Mouse (Mus musculus): ENCODE results near the gene Cul9. TPM values are rescaled to one million over a fixed set of nuclear protein-coding genes. Genes with fewer than 3 reads are reported as not detected.
"Not testable (repeated sequence)": the region's sequence is repeated elsewhere in the genome, so short reads cannot be mapped to it uniquely, and the experiment has no call there.

Cul9 gene
- total RNA-seq (2014; fragmentation: Nextera tagmentation) (14.1 and 19.6 TPM in 2 replicates), total RNA-seq (2017) (2.5 and 4.8 TPM in 2 replicates)

DNA sequence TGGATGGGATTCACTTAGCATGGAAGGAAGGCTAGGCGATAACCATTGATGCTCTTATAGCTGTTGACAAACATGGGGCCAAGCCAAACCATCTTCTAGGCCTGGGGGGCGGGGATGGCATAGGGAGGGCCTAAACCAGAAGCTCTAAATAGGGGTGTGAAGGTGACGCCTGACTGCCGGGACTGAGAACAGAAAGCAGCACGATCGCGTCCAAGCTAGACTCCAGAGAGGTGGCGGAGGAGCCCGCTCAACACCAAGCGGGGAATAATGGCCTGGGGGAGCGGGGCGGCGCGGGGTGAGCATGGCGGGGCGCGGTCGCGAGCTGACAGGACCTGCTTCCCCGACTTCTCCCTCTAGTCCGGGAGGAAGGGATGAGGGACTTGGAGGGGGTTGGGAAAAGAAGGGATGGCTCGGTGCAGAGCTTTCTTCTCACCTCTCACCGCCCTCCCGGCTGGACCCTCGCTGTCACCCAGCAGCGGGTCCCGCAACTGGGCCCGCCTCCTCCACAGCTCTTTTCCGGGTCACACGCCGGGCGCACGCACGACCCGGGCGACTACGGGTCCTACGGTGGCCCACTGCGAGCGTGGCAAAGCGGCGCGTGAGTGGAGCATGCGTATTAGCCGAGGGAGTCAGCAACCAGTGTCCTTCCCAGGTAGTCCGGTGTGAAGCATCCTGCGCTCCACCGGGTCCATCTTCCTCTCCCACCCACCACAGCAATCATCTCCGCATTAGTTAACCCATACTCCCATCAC lies at the start of gene Cul9:
TSS of gene Cul9 (minus strand) at position 576 of the 752 bp plus-strand sequence.
- ATAC-seq (replicated peaks; ENCODE audit: low FRiP score, low TSS enrichment, poor library complexity, severe bottlenecking) = peak; percentile 40

DNA sequence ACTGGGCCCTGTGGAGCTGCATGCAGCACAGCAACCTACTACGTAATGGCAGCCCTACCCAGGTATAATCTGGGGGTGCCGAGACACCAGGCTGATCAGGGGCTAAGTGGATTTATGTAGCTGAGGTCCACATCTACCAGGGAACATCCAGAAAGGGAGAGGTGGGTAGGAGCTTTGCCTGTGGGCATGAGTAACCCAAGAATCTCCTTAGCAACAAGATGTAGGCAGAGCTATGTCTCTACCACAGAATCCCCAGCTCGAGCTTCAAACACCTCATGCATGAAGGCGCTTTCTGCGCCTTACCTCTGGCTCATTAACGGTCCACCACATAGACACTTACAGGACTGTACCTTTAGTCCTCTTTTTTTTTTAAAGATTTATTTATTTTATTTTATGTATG lies 49.1 kb upstream of the Cul9 start:
- no peak for ATAC-seq (replicated peaks; ENCODE audit: low FRiP score, low TSS enrichment, poor library complexity, severe bottlenecking)

DNA sequence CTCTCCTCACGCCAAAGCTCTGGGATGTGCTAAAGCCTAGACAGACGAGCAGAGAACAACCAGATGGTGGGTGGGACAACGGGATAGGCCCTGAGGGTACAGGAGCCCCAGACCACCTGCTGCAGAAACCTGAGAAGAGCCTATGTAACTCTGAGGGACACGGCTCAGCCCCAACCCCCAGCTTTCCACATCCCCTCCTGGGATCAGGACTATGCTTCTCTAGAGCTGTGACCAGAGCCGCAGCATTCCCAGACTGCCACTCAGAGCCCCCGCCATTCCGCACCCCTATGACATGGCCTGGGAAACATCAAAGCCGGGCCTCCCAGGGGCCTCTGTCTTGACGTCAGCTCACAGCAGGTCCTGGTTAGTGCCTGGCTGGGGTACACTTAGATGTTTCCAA lies 48.4 kb upstream of the Cul9 start:
- no peak for ATAC-seq (replicated peaks; ENCODE audit: low FRiP score, low TSS enrichment, poor library complexity, severe bottlenecking)

DNA sequence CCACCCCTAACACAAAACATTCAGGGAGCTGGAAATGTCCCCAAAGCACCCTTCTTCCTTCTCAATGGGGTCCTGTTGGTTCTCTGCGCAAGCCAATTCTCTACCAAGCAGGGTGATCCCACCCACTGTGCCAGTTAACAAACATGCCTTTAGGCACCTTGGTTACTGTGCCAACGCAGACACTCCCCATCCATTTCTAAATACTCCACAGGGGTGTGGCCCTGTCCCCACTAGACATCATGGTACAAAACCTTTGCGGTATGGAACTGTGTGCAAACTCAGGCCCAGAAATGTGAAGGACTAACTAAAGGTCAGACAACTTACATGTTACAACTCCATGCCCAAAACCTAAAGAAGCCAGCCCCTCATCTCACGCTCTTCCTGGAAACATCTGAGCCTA lies 46.9 kb upstream of the Cul9 start:
- ATAC-seq (replicated peaks; ENCODE audit: low FRiP score, low TSS enrichment, poor library complexity, severe bottlenecking) = no peak

DNA sequence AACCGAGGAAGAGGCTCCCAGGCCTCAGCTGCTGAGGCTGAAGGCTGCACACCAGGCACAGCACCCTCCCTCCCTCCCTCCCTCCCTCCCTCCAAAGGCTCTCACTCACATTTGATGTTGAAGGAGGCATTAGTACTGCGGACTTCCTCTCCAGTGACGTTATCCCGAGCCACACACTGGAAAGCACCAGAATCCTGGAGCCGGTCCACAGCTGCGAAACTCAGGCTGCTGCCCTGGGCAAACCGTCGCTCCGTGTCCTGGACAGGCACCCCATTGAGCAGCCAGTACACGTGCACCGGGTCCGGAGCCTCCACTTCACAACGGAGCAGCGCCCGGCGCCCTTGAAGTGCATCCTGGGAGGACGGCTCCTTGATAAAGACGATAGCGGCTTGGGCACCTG lies 45.2 kb upstream of the Cul9 start:
- ATAC-seq (replicated peaks; ENCODE audit: low FRiP score, low TSS enrichment, poor library complexity, severe bottlenecking) = no peak

DNA sequence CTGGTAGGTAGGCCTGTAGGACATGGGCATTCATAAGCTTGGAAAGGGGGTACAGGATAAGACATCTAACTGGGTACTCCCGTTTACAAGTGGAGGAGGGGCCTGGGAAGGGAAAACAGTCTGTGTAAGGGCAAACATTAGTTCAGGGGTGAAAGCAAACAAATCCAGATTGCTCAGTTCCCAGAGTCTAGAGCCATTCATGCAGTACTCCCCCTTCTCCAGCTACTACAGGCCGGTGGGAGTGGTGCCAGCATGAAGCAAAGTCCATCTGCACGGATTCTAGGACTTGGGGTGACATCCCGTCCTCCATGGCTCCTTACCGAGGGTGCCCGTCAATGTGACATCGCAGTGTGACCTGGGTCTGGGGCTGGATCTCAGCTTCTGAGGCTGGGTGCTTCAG lies 44.3 kb upstream of the Cul9 start:
- no peak for ATAC-seq (replicated peaks; ENCODE audit: low FRiP score, low TSS enrichment, poor library complexity, severe bottlenecking)

DNA sequence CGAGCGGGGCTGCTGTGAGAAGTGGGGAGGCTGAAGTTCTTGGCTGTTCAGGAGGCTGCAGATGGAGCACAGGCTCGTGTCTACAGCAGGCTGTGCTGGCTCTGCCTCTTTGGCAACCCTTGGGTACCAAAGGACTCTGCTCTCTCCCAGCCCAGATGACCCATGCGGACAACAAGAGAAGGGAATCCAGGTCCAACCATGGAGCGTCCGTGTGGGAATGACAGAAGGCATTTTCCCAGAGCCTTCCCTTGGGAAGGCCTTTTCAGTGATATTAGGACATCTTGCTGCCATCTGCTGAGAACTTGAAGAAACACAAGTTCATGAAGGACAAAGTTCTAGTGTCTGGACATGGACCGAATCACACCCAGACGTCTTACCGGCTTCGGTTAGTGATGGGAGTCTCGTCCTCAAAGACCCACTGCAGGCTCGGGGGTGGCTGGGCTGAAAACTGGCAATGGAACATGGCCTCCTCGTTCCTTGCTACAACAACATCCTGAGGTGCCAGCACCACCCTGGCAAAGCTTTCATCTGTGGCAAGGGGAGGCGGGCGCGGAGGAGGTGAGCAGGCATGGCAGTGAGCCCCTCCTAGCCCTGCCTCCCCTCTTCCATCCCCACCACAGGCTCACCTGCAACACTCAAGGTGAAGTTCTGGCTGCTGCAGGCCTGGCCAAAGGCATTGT lies 43.6 kb upstream of the Cul9 start:
- no peak for ATAC-seq (replicated peaks; ENCODE audit: low FRiP score, low TSS enrichment, poor library complexity, severe bottlenecking)

DNA sequence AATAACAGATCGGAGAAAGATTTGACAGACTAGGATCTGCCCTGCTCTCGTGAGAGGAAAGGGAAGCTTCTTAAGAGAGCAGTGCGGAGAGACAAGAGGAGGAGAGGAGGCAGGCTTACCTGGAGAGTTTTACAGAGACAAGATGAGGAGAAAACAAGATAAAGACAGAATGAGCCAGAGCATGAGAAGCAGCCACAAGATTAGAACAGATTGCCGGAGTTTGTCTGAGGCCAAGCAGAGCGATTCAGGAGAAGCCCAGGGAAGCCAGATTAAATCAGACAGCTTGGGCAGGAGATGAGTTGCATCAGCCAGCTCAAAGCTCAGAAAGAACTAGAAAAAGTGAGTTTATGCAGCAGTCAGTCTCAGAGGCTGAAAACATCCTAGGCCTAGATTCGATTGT lies 42.7 kb upstream of the Cul9 start:
- no peak for ATAC-seq (replicated peaks; ENCODE audit: low FRiP score, low TSS enrichment, poor library complexity, severe bottlenecking)

DNA sequence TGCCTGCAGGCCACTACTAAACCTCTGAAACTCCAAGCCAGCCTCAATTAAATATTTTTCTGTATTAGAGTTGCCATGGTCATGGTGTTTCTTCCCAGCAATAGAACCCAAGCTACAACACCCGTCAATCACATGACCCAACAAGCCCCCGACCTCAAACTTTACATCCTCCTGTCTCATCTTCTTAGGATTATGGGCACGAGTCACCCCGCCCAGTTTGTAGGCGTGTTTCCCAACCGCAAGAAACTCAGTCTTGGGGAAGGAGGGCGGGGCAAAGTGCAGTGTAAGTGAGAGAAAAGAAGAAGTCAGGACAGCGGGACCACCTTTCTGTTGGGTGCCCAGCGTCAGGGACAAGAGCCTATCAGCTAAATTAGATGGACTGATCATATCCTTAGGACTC lies 42.0 kb upstream of the Cul9 start:
- peak; percentile 72; the same call in 1 of the 2 replicates for ATAC-seq (replicated peaks; ENCODE audit: low FRiP score, low TSS enrichment, poor library complexity, severe bottlenecking)

DNA sequence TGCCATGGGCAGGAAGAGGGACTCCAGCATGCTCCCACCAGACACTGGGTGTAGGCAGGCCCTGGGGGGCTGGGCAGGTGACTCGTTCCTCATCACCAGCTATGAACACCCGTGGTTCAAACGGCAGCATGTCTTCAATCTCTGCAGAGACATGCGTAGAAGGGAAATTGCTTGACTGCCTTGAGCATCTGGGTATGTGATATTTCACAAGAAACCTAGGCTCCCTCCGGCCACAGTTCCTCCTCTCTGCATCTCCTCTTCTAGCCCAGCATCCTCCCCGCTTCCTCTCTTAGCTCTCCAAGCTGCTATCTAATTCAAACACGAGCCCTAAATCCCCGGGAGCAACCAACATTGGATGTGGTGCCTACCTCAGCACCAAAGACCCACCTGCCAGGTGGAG lies 40.1 kb upstream of the Cul9 start:
- no peak for ATAC-seq (replicated peaks; ENCODE audit: low FRiP score, low TSS enrichment, poor library complexity, severe bottlenecking)

DNA sequence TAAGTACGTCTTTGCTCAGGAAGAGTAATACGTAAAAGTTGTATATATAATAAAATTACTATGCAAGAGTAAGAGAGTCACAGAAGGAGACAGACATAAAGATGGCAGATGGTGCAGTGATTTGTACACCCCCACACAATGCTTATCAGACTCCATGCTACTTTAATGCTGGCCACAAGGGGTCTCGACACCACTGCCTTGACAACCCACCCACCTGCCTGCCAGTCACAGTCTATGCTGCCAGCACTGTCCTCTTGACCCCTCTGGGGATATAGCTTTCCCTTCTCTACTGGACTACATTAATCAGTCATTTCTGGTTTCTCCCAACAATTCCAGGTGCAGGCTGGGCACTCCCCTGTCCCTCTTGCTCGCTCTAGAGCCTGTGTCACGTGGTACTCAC lies 32.5 kb upstream of the Cul9 start:
- ATAC-seq (replicated peaks; ENCODE audit: low FRiP score, low TSS enrichment, poor library complexity, severe bottlenecking) = no peak

DNA sequence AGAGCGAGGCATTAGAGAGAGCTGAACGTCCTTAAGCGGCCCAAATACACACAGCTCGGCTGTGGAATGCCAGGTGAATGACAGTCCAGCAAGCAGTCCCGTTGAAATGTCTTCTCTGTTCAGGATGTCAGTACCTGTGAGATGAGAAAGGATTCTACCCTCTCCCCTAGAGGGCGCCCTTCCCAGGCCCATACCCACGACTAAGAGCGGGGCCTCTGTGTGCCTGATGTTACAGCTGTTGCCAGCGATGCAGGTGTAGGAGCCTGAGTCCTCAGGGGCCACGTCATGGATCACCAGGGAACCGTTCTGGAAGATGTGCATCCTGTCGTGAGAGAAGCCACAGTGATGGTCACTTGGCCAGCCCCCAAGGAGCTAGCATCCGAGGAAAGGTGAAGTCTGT lies 29.9 kb upstream of the Cul9 start:
- ATAC-seq (replicated peaks; ENCODE audit: low FRiP score, low TSS enrichment, poor library complexity, severe bottlenecking) = peak; percentile 41; the same call in 1 of the 2 replicates

DNA sequence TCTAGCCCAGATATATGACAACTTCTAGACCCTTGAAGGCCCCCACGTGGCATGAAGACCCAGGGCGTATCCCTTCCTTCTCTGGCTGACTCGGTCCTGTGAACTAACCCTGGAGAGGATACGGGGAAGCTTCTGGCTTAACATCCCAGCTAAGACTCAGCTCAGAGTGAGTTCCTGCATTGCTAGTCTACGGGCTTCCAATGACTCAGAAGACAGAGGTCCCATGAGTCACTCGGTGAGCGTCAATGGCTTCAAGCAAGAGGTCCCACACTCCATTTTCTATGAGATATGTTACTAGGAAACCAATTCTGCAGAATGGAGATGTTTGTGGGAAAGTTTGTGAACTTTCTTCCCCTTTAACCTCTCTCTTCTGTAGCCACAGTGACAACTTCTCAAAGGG lies 28.3 kb upstream of the Cul9 start:
- no peak for ATAC-seq (replicated peaks; ENCODE audit: low FRiP score, low TSS enrichment, poor library complexity, severe bottlenecking)

DNA sequence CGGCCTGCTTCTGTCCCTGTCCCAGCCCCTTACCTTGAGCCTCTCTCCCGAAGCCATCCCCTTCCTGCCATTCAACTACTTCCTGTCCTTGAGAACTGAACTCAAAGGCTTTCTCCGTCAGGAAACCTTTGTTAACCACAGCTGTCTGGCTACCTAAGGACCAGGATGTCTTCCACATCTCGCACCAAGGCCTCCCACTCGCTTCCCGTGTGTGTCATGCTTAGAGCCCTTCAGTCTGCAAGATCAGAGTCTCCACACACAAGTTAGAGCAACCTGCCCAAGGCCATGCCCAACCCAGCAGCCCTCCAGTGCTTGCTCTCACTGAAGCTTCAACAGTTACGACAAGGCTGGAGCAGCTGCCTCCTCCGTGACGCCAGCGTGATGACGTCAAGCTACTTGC lies 24.8 kb upstream of the Cul9 start:
- no peak for ATAC-seq (replicated peaks; ENCODE audit: low FRiP score, low TSS enrichment, poor library complexity, severe bottlenecking)

DNA sequence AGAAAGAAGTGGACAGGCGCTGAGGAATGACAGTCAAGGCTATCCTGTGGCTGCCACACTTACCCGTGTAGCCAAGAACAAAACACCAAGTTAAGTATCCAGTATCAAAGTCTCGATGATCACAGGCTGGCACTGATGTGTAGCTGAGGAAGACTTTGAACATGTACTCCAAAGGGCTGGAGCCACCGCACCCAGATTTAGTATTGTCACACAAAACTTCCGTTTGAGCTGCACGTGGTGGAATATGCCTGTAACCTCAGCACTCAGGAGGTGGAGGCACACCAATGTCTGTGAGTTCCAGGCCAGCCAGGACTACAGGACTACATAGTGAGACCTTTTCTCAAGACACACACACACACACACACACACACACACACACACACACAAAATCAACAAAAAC lies 13.0 kb upstream of the Cul9 start:
- ATAC-seq (replicated peaks; ENCODE audit: low FRiP score, low TSS enrichment, poor library complexity, severe bottlenecking) = no peak

DNA sequence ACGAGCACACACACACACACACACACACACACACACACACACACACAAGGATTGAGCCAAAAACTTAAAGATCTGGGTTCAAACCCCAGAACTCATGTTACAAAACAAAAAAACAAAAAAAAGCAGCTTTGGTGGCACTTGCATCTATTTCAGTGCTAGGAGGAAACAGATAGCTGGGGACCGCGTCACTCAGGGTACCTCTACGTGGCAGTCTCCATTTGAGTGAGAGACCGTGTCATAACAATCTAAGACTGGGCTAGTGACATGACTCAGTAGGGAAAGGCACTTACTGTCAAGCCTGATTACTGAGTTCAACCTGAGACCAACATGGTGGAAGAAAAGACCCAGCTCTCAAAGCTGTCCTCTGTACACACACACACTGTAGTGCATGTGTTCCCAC lies 12.0 kb upstream of the Cul9 start:
- no peak for ATAC-seq (replicated peaks; ENCODE audit: low FRiP score, low TSS enrichment, poor library complexity, severe bottlenecking)

DNA sequence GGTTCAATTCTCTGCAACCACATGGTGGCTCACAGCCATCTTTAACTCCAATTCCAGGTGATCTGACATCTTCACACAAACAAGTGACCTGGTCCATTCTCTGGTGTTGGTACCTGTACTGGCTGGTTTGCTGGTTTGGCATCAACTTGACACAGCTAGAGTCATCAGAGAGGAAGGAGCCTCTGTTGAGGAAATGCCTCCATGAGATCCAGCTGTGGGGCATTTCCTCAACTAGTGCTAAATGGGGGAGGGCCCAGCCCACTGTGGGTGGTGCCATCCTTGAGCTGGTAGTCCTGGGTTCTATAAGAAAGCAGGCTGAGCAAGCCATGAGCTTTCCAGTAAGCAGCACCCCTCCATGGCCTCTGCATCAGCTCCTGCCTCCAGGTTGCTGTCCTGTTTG lies 11.1 kb upstream of the Cul9 start:
- not testable (repeated sequence) for ATAC-seq (replicated peaks; ENCODE audit: low FRiP score, low TSS enrichment, poor library complexity, severe bottlenecking)

DNA sequence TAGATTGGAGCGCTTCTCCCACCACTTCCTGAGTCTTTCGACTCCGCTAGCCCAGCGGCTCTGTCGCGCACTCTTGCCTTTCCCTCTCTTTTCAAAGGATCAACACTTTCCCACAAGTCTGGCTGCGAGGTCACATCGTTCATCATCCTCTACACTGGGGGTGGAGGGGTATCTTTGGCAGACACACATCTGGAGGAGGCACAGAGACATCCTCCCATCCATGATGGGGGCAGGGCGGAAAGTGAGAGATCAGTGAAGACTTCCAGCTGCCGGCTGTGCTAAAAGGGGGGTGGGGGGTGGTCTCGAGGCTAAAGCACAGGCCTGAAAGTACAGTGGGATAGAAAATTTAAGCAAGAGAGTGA lies 10.4 kb upstream of the Cul9 start:
- peak; percentile 5; the same call in 1 of the 2 replicates for ATAC-seq (replicated peaks; ENCODE audit: low FRiP score, low TSS enrichment, poor library complexity, severe bottlenecking)

DNA sequence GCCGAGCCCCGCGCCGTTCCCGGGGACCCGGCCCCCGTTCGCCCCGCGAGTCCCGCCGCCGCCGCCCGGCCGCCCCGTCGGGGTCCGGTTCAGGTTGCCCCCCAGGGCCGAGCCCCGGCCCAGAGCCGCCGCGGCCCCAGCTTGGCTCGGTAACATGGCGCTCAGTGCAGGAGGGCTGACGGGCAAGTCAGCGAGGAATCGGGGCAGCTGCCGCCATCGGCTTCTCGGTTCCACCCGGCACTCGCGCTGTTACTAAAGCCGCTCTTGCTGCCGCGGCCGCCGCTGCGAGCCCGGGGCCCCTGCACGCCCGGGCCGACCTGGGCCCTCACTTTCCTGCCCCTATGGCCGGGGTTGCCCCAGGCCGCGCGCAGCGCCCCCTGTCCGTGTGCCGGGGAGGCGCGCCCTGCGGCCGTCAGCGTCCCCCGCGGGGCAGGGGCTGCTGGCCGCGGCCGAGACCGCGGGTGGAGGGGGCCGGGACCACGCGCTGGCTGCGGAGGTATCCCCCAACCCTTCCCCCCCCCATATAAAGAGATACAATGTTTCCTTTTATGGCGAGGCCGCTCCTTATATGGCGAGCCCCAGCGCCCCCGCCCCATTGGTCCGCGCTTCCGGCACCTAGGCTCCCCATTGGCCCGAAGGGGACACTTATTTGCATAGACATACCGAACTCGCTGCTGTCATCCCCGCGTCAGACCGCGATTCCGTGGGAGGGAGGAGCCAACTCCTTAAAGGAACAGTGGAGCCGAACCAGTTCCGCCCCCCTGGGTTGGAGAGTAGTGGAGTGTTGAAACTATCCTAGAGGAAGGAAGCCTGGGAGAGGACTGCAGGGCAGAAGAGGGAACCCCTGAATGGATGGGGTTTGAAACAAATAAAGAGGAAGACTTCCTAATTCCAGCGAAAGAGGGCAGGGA lies 9.7 kb upstream of the Cul9 start, which contains the start of gene Srf:
TSS of gene Srf (minus strand) at position 503 of the 911 bp plus-strand sequence.
- ATAC-seq (replicated peaks; ENCODE audit: low FRiP score, low TSS enrichment, poor library complexity, severe bottlenecking) = peak; percentile 95
